Comparison of ENCODE assay signal across 9 mouse cellular contexts in the genomic region with DNA sequence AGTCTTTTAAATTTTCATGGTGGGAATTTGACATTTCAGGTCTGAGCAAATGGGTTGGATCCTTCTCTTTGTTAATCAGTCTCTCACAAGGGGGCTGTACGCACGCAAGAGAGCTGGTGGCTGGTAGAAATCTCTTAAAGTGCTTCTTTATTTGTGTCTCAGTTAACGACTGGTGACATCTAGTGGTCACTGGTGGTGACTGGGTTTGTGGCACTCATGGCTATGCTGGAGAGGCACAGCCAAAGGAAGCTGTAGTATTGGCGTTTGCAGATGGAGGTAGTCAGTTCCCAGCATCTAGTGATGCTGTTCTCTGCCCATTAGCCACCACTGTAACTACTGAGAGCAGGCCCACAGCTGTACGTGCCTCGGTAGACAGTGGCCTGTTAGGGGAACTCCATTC.
DNase-seq lines count a peak whose midpoint lies in the region; ATAC-seq and TF ChIP-seq lines count a peak whose summit lies in the region.
"Had no signal": no experiment of that assay in that cellular context is flagged by ENCODE, and none has a peak within 500 bp of the region (broad histone marks: within the 10 kb centered on the region; RNA-seq: fewer than 3 reads in every experiment).

No protein-coding gene starts in this region.

- H3K79me3 ChIP-seq in C2C12 (ENCODE audit: low read depth): no peaks in the 10 kb centered on the region

- ATAC-seq in lung, embryonic 14.5 days (ENCODE audit: insufficient read depth): peak; percentile 73
- no peak for ATAC-seq in erythroblast, adult 5-6 weeks (replicated peaks; ENCODE audit: low FRiP score, poor library complexity, severe bottlenecking)

- H3K9ac ChIP-seq in lung, embryonic 14.5 days: no peak overlapping the region
- H3K9ac ChIP-seq: heart, embryonic 15.5 days had no signal

- no peaks in the 10 kb centered on the region; the same call in 1 of the 2 replicates for H3K4me1 ChIP-seq in cortical plate, adult 2 months (ENCODE audit: control insufficient read depth, insufficient read depth, low read length)
- H3K4me1 ChIP-seq in lung, embryonic 14.5 days (ENCODE audit: insufficient read depth): no peaks in the 10 kb centered on the region
- H3K4me1 ChIP-seq: heart, embryonic 15.5 days had no signal

- H3K4me3 ChIP-seq in C2C12 (ENCODE audit: insufficient read depth, poor library complexity, severe bottlenecking): no peak overlapping the region
- no peak overlapping the region for H3K4me3 ChIP-seq in cortical plate, adult 2 months (ENCODE audit: insufficient read depth, low read length)
- H3K4me3 ChIP-seq in lung, embryonic 14.5 days (ENCODE audit: low read depth, low read length): no peak overlapping the region
- H3K4me3 ChIP-seq: heart, embryonic 15.5 days had no signal

- intact Hi-C loops in heart, postnatal 36 days (cut with DNase I): loop anchor here (5.0 kb wide), 2 partner anchors 313 to 713 kb away; no protein-coding TSS in a partner anchor

- DNase-seq in WW6 (ENCODE audit: low read depth, low spot score): peak; percentile 53
- peak; percentile 4 to 32 for DNase-seq in heart, postnatal 36 days
- DNase-seq in large intestine, adult 2 months (ENCODE audit: low read depth, low spot score): peak; percentile 2
- DNase-seq in lung, embryonic 14.5 days: peak; percentile 91
- DNase-seq in retina, embryonic 14.5 days (ENCODE audit: low spot score): peak; percentile 84

- no peaks in the 10 kb centered on the region for H3K36me3 ChIP-seq in C2C12 (ENCODE audit: control insufficient read depth, insufficient read depth)
- H3K36me3 ChIP-seq in lung, embryonic 14.5 days (ENCODE audit: insufficient read depth): no peaks in the 10 kb centered on the region
- H3K36me3 ChIP-seq: heart, embryonic 15.5 days had no signal

- H3K27me3 ChIP-seq in C2C12 (ENCODE audit: control insufficient read depth, insufficient read depth, insufficient read length): peaks cover 9% of the 10 kb centered on the region
- H3K27me3 ChIP-seq in lung, embryonic 14.5 days (ENCODE audit: insufficient read depth, low read length): no peaks in the 10 kb centered on the region
- H3K27me3 ChIP-seq: heart, embryonic 15.5 days had no signal

- TF ChIP-seq CTCF in C2C12 (IDR thresholded peaks at IDR 0.05; ENCODE audit: control insufficient read depth, insufficient read depth, insufficient read length): peak; percentile 48
- peak; percentile 80 for TF ChIP-seq CTCF in cortical plate, adult 2 months (IDR thresholded peaks at IDR 0.05; ENCODE audit: extremely low read depth, insufficient read depth, low read length)
- peak; percentile 82 for TF ChIP-seq CTCF in lung, embryonic 14.5 days (IDR thresholded peaks at IDR 0.05; ENCODE audit: low read depth)

- H3K27ac ChIP-seq in cortical plate, adult 2 months (ENCODE audit: insufficient read depth, low read length): no peak overlapping the region
- no peak overlapping the region for H3K27ac ChIP-seq in lung, embryonic 14.5 days (ENCODE audit: low read depth)
- H3K27ac ChIP-seq: heart, embryonic 15.5 days had no signal

- no peak overlapping the region for H3ac ChIP-seq in C2C12 (ENCODE audit: control insufficient read depth, insufficient read length, low read depth)

- H3K4me2 ChIP-seq in lung, embryonic 14.5 days: no peak overlapping the region
- H3K4me2 ChIP-seq: heart, embryonic 15.5 days had no signal

- no peaks in the 10 kb centered on the region for H3K9me3 ChIP-seq in lung, embryonic 14.5 days (ENCODE audit: low read depth, low read length)
- H3K9me3 ChIP-seq: heart, embryonic 15.5 days had no signal

- TF ChIP-seq POLR2A in cortical plate, adult 2 months (IDR thresholded peaks at IDR 0.05; ENCODE audit: extremely low read depth, insufficient read depth, low read length): no peak

- no peaks in the 10 kb centered on the region for H3K79me2 ChIP-seq in C2C12 (ENCODE audit: control insufficient read depth, insufficient read depth)

- WGBS in large intestine, adult 2 months: 17% methylated on average over 6 of the region's 6 CpGs
- 17% methylated on average over 6 of the region's 6 CpGs for WGBS in lung, embryonic 14.5 days

TF ChIP-seq in C2C12, 6 proteins besides CTCF, POLR2A, EP300 and RAD21:
- TF ChIP-seq MYOD1 (IDR thresholded peaks at IDR 0.05; ENCODE audit: control insufficient read depth, insufficient read length, low read depth): no peak
- TF ChIP-seq FOSL1 (IDR thresholded peaks at IDR 0.05; ENCODE audit: insufficient read depth, low read length, poor library complexity, severe bottlenecking): no peak
- TF ChIP-seq CEBPB (IDR thresholded peaks at IDR 0.05; ENCODE audit: low read depth): no peak
- TF ChIP-seq USF1 (IDR thresholded peaks at IDR 0.05; ENCODE audit: low read depth): no peak
- TF ChIP-seq MAX (IDR thresholded peaks at IDR 0.05): no peak
- no peak for TF ChIP-seq MYOG (IDR thresholded peaks at IDR 0.05; ENCODE audit: control insufficient read depth, extremely low read depth, insufficient read length)

Comparison
In these comparisons a context has a peak if more than half of its experiments do, and no peak if none do; other contexts are left out.
1. DNase-seq: peak in every context shown above with its lines; median percentile 91 in lung, embryonic 14.5 days; 84 in retina, embryonic 14.5 days; 53 in WW6; 18 in heart, postnatal 36 days; 2 in large intestine, adult 2 months.